Mouse (Mus musculus): Measurements from ENCODE around the gene Hephl1.

DNA sequence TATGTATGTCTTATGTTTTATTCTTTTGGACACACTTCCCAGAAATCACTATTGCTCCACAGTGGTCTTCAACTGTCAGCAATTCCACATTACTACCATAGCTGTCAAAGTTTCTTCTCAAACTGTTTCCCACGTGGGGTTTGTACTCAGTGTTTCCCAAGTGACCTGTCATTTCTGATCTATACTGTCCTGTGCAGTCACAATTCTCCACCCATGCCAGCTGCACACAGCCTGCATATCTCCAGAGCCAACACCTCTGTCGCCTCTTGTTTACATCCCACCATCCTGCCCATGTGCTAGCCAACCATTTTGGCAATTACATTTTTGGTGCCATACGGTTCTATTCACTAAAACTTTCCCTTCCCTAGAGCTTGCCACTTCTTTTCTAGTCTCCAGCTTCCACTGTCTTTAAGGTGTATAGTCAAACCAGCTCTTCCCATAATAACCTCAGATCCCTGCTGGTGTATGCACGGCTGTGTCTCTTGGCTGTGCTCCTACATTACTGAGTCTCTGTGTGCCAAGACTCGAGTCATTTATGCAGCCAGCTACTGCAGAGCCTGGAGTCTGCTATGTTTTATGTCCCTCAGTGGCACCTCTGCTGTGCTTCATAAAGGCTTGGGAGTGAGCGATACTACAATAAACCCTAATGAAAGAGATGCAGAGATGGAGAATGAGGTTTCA lies 37.5 kb upstream of the Hephl1 start:
- TF ChIP-seq CTCF (IDR thresholded peaks at IDR 0.05; ENCODE audit: borderline replicate concordance, insufficient read depth, low read depth, low read length) (no peak), POLR2A (IDR thresholded peaks at IDR 0.05; ENCODE audit: borderline replicate concordance, insufficient read depth, low read length) (no peak)

Measured in cerebellum, adult 2 months (tissue).